In genomic region chr3:29081952-29082295, GRCm38 (mm10) we compare ENCODE assay signal across 9 mouse cellular contexts. TPM values are rescaled to one million over a fixed set of nuclear protein-coding genes. Genes with fewer than 3 reads are reported as not detected.
A peak's percentile ranks its signal among the peaks of the same experiment; 100 is the strongest.
DNase-seq lines count a peak whose midpoint lies in the region; ATAC-seq and TF ChIP-seq lines count a peak whose summit lies in the region.
"Had no signal": no experiment of that assay in that cellular context is flagged by ENCODE, and none has a peak within 500 bp of the region (broad histone marks: within the 10 kb centered on the region; RNA-seq: fewer than 3 reads in every experiment).

Egfem1 (plus strand) TSS chr3:29082023.

- ATAC-seq in heart, embryonic 14.5 days (ENCODE audit: insufficient number of reproducible peaks, insufficient read depth, low FRiP score, low read depth): no peak
- peak; percentile 75 for ATAC-seq in hindbrain, embryonic 13.5 days (ENCODE audit: low FRiP score)
- no peak for ATAC-seq in limb, embryonic 11.5 days (ENCODE audit: insufficient number of reproducible peaks, low FRiP score, low TSS enrichment, low read depth)
- no peak for ATAC-seq in stomach, postnatal 0 days (ENCODE audit: low FRiP score, low TSS enrichment)

- no peak within 1 kb of the TSS for H3K27ac ChIP-seq in heart, embryonic 14.5 days (replicated peaks in 1 of 2; ENCODE audit: control insufficient read depth in 1 of 2, insufficient read depth in 1 of 2, low read depth in 2 of 2, low read length in 2 of 2)
- H3K27ac ChIP-seq in hindbrain, embryonic 13.5 days: peak within 1 kb of the TSS; percentile 53
- no peak within 1 kb of the TSS for H3K27ac ChIP-seq in limb, embryonic 11.5 days (replicated peaks; ENCODE audit: low read depth, low read length)
- no peak within 1 kb of the TSS for H3K27ac ChIP-seq in stomach, postnatal 0 days (replicated peaks)
- H3K27ac ChIP-seq: macrophage had no signal

- no peak for DNase-seq in heart, postnatal 10 days
- peak; percentile 80 for DNase-seq in brain, adult 2 months (ENCODE audit: low read depth, low spot score)
- no peak for DNase-seq in limb, embryonic 11.5 days (ENCODE audit: low spot score)
- no peak for DNase-seq in stomach, postnatal 0 days (ENCODE audit: low spot score)
- no peak for DNase-seq in MN1 (ENCODE audit: low spot score)
- DNase-seq in ovary, postnatal 14 days (ENCODE audit: low spot score): no peak

- no peak for TF ChIP-seq EP300 in stomach, postnatal 0 days (optimal IDR thresholded peaks at IDR 0.05)

- no peak for TF ChIP-seq CTCF in stomach, postnatal 0 days (IDR thresholded peaks at IDR 0.05; ENCODE audit: low read depth)

- H3K9me3 ChIP-seq in heart, embryonic 14.5 days (ENCODE audit: control insufficient read depth, low read length): no peaks in the 10 kb centered on the region
- H3K9me3 ChIP-seq in hindbrain, embryonic 13.5 days: no peaks in the 10 kb centered on the region
- no peaks in the 10 kb centered on the region for H3K9me3 ChIP-seq in limb, embryonic 11.5 days (ENCODE audit: control insufficient read depth, low read length)
- no peaks in the 10 kb centered on the region for H3K9me3 ChIP-seq in stomach, postnatal 0 days (ENCODE audit: control insufficient read depth, low read length)

- no peaks in the 10 kb centered on the region for H3K36me3 ChIP-seq in heart, embryonic 14.5 days (ENCODE audit: control insufficient read depth, insufficient read depth, low read length)
- no peaks in the 10 kb centered on the region for H3K36me3 ChIP-seq in hindbrain, embryonic 13.5 days
- no peaks in the 10 kb centered on the region for H3K36me3 ChIP-seq in limb, embryonic 11.5 days (ENCODE audit: control insufficient read depth, insufficient read depth, low read length)
- H3K36me3 ChIP-seq in stomach, postnatal 0 days (ENCODE audit: control insufficient read depth, insufficient read depth, low read length): no peaks in the 10 kb centered on the region

- H3K9ac ChIP-seq in heart, embryonic 14.5 days (ENCODE audit: low read length): no peak within 1 kb of the TSS
- peak within 1 kb of the TSS; percentile 67 for H3K9ac ChIP-seq in hindbrain, embryonic 13.5 days
- 0 out of 2 replicates have a peak within 1 kb of the TSS, but pooled peaks have one; percentile 40 for H3K9ac ChIP-seq in limb, embryonic 11.5 days (ENCODE audit: low read length)
- H3K9ac ChIP-seq in stomach, postnatal 0 days (ENCODE audit: low read length): no peak within 1 kb of the TSS

- H3K27me3 ChIP-seq in heart, embryonic 14.5 days (ENCODE audit: control insufficient read depth, insufficient read depth, low read length): peaks cover 54% of the 10 kb centered on the region
- H3K27me3 ChIP-seq in hindbrain, embryonic 13.5 days: peaks cover 19% of the 10 kb centered on the region; the same call in 1 of the 2 replicates
- peaks cover 30% of the 10 kb centered on the region for H3K27me3 ChIP-seq in limb, embryonic 11.5 days (ENCODE audit: control insufficient read depth, insufficient read depth, low read length)
- no peaks in the 10 kb centered on the region; the same call in 1 of the 2 replicates for H3K27me3 ChIP-seq in stomach, postnatal 0 days (ENCODE audit: control insufficient read depth, insufficient read depth, low read length)

- H3K4me2 ChIP-seq in heart, embryonic 14.5 days (ENCODE audit: low read length): peak within 1 kb of the TSS; percentile 93
- peak within 1 kb of the TSS; percentile 96 for H3K4me2 ChIP-seq in hindbrain, embryonic 13.5 days
- H3K4me2 ChIP-seq in limb, embryonic 11.5 days (ENCODE audit: low read depth, severe bottlenecking): peak within 1 kb of the TSS; percentile 94
- peak within 1 kb of the TSS; percentile 56 for H3K4me2 ChIP-seq in stomach, postnatal 0 days (replicated peaks; ENCODE audit: low read depth)

- H3K4me1 ChIP-seq in heart, embryonic 14.5 days (ENCODE audit: control insufficient read depth in 2 of 2, insufficient read depth in 2 of 2, low read length in 2 of 2): peaks cover 3 to 11% of the 10 kb centered on the region in 2 experiments; a peak in 2 of 4 replicates
- peaks cover 22% of the 10 kb centered on the region for H3K4me1 ChIP-seq in hindbrain, embryonic 13.5 days (replicated peaks)
- peaks cover 8% of the 10 kb centered on the region for H3K4me1 ChIP-seq in limb, embryonic 11.5 days (ENCODE audit: control insufficient read depth, insufficient read depth, low read length)
- no peaks in the 10 kb centered on the region for H3K4me1 ChIP-seq in stomach, postnatal 0 days (replicated peaks; ENCODE audit: control insufficient read depth, insufficient read depth)

- intact Hi-C loops in heart, postnatal 10 days (cut with DNase I): no loop called here

- WGBS in heart, embryonic 14.5 days: 9% methylated on average over 12 of the region's 12 CpGs
- 3% methylated on average over 12 of the region's 12 CpGs for WGBS in hindbrain, embryonic 13.5 days
- WGBS in limb, embryonic 11.5 days: 6% methylated on average over 12 of the region's 12 CpGs
- WGBS in stomach, postnatal 0 days: 8% methylated on average over 12 of the region's 12 CpGs

- H3K4me3 ChIP-seq in heart, embryonic 14.5 days (ENCODE audit: control insufficient read depth in 1 of 2, insufficient read depth in 1 of 2, low read depth in 1 of 2, low read length in 2 of 2): peak within 1 kb of the TSS; percentile 42 to 47
- peak within 1 kb of the TSS; percentile 62 for H3K4me3 ChIP-seq in hindbrain, embryonic 13.5 days
- peak within 1 kb of the TSS; percentile 53 for H3K4me3 ChIP-seq in limb, embryonic 11.5 days (ENCODE audit: low read depth, low read length)
- peak within 1 kb of the TSS; percentile 35 for H3K4me3 ChIP-seq in stomach, postnatal 0 days (ENCODE audit: low read depth, low read length)

RNA-seq across cellular contexts. Expression of gene Egfem1, which starts in this region (rescaled TPM):
- 0.41 and 0.57 TPM in 2 replicates for polyA plus RNA-seq in heart, embryonic 14.5 days (2014; fragmentation: Nextera tagmentation; extraction: Ambion mirVana)
- total RNA-seq in heart, postnatal 10 days (2021): under 1 TPM; 0.34 to 0.82 TPM
- polyA plus RNA-seq in hindbrain, embryonic 13.5 days (2015; fragmentation: Nextera tagmentation; extraction: Ambion mirVana): 5.1 and 7.0 TPM in 2 replicates
- 4.2 and 5.0 TPM in 2 replicates for polyA plus RNA-seq in limb, embryonic 11.5 days (2014; fragmentation: Nextera tagmentation; extraction: Ambion mirVana)
- 0.16 and 0.21 TPM in 2 replicates for polyA plus RNA-seq in stomach, postnatal 0 days (2015; fragmentation: Nextera tagmentation; extraction: Ambion mirVana)
- polyA plus RNA-seq: macrophage had no signal

Comparison
In these comparisons a context has a peak if more than half of its experiments do, and no peak if none do; other contexts are left out.
1. H3K9ac ChIP-seq: peak in hindbrain, embryonic 13.5 days (single experiment) and limb, embryonic 11.5 days (single experiment); none in heart, embryonic 14.5 days (single experiment) and stomach, postnatal 0 days (single experiment).
2. Peak in every context shown above with its lines, with median percentiles within 50 percentile points of each other: H3K4me2 ChIP-seq and H3K4me3 ChIP-seq.